Mouse (Mus musculus): ENCODE data around the gene Gpr171.
"Not testable (repeated sequence)": the region's sequence is repeated elsewhere in the genome, so short reads cannot be mapped to it uniquely, and the experiment has no call there.

Gpr171 gene

GRCm38 (mm10) chr3:59113973-59114517, 12.4 kb upstream of the Gpr171 start:
- DNase-seq (ENCODE audit: low spot score): peak; percentile 35

GRCm38 (mm10) chr3:59113291-59113690, 11.7 kb upstream of the Gpr171 start:
- DNase-seq (ENCODE audit: low spot score): not testable (repeated sequence)

- no peak for DNase-seq (ENCODE audit: low spot score)
These were observed 10.3 kb upstream of the Gpr171 start for GRCm38 (mm10) chr3:59111944-59112343.

GRCm38 (mm10) chr3:59109834-59110233, 8.2 kb upstream of the Gpr171 start:
- not testable (repeated sequence) for DNase-seq (ENCODE audit: low spot score)

- no peak for DNase-seq (ENCODE audit: low spot score)
These were observed 5.8 kb upstream of the Gpr171 start for GRCm38 (mm10) chr3:59107439-59107838.

GRCm38 (mm10) chr3:59104462-59104861, 2.8 kb upstream of the Gpr171 start:
- DNase-seq (ENCODE audit: low spot score): no peak

- no peak for DNase-seq (ENCODE audit: low spot score)
These were observed 525 bp upstream of the Gpr171 start for GRCm38 (mm10) chr3:59102146-59102545.

DNA sequence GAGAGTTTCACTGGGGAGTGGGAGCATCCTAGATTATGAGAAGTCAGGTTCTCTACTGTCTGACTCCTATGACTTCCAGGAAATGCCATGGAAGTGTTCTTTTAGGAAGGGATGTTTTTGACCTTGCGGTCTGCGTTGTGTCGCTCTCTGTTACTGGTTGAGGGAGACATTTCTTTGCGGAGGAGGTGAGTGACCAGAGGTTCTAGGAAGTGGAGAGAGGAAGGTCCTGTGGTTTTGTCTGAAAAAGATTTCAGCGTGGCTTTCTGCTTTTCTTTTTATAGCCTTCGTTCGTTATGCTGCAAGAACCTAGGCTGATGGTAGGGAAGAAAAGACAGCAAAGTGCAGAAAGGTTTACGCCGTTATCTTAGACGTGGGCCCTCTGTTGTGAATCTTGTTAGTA, 3.1 kb downstream of the Gpr171 start:
- no peak for DNase-seq (ENCODE audit: low spot score)

- DNase-seq (ENCODE audit: low spot score): no peak
These were observed 4.2 kb downstream of the Gpr171 start for GRCm38 (mm10) chr3:59097421-59097820.

- no peak for DNase-seq (ENCODE audit: low spot score)
These were observed 8.9 kb downstream of the Gpr171 start for GRCm38 (mm10) chr3:59092702-59093101.

DNA sequence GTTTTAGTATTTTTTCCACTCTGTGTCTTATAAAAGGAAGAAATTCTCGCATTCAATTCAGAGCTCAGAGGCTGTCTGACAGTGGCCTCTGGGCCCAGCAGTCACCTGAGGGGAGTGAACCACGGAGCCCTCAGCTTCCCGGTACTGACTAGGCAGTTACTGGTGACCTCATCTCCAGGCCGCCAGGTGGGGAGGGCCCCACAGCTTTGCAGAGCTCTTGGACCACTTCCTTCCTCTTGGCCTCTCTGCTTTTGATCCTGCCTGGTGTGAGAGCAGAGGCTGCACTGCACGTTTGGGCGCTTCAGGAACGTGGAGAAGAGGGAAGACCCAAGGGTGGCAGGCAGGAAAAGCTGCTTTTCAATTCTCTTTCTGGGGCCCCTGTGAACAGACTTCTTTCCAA, 20.7 kb downstream of the Gpr171 start:
- DNase-seq (ENCODE audit: low spot score): no peak

DNA sequence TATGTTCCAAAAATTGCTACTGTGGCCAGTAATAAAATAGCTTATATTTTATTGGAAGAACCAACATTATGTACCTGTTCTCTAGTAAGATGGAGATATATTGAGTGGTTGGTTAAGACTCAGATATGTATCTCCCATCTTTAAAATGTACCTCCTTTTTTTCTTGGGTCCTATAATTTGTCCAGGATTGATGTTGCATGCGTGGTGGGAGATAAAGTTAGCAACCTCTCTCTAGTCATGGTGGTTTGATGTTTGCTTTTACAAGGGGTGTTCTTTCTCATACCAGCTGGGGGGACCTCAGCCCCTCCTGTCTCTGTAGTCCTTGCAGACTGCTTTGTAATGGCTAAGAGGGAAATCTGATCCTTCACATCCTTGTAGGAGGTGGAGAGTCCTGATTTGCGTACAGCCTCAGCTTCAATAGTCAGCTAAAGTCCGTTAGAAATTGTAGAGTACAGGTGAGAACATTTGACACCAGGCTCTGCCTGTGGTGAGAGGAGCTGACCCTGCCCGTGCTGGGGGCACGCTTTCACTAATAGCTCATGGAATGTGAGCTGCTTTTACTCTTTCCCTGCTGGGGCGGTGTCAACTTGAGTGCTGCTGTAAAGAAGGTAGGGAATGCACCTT, 21.2 kb downstream of the Gpr171 start:
- no peak for DNase-seq (ENCODE audit: low spot score)

DNA sequence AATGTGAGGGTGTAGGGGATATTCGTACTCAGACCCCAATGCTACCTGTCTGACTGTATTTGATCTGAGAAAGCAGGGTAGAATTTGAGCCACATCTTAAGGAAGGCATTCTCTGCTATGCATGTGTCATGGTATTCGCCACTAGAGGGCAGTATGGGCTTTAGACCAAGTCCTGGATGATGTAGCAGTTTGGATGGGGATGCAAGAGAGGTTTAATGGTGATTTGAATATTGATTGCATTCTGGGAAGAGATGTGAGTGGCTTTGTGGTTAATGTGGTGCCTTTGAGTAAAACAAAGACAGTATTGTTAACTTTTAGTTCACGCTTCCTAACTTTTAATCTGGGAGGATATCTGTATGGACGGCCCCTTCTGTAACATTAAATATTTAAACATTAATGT, 22.3 kb downstream of the Gpr171 start:
- DNase-seq (ENCODE audit: low spot score): peak; percentile 58

DNA sequence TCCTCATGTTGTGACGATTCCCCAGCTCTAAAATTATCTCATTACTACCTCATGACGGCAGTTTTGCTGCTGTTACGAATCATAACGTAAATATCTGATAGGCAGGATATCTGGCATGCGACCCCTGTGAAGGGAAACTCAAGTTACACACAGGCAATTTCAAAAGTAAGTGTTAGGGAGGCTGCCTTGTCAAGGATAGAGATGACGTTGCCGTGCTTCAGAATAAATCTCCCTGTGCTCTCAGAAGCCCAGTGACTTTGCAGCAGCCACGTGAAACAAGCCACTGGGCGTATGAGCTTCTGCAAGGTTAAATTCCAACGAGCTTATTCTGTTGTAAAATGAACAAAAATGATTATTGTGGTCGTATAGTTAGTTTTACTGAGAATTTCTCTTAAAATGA, 23.0 kb downstream of the Gpr171 start:
- DNase-seq (ENCODE audit: low spot score): no peak

- no peak for DNase-seq (ENCODE audit: low spot score)
These were observed 24.3 kb downstream of the Gpr171 start for GRCm38 (mm10) chr3:59077278-59077677.

DNA sequence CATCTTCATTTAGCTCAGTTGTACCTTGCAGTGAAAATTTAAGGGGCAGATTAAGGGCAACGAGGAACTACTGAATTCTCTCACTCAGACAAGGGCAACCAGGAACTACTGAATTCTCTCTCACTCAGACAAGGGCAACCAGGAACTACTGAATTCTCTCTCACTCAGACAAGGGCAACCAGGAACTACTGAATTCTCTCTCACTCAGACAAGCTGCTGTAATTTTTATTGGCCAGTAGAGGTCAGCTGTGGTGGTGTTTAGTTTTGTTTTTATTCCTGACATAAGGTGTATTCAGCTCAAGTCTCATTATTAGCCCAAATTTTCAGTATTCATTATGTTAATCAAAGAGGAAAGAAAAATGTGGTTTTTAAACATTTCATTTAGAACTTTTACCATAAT, 32.5 kb downstream of the Gpr171 start:
- DNase-seq (ENCODE audit: low spot score): not testable (repeated sequence)

DNA sequence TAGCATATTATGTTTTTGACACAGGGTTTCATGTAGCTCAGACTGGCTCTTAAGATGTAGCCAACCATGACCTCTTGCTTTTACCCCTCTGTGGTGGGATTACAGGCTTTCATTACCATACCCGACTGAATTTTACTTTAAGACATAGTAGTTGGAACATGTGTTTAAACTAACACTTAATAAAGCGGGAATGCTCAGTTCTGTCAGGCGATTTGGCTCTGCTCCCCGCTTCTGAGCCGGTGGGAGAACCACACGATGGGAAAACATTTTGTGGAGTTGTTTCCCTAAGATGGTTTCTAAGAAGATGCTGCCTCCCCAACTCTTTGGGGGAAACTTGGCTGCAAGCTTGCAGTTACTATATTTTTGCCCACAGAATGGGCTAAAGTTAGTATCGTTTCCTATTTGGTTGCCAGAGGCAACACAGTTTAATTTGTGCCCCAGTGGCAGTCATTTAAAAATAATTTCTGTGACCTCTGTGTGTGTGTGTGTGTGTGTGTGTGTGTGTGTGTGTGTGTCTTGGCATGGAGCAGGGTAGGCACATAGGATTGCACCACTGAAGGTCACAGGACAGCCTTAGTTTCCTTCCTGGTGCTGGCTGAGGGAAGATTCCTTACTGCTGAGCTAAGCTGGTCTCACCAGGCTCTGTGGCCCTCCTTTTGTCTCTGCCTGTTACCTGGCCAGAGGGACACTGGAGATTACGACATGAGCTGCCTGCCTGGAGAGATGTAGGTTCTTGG, 34.9 kb downstream of the Gpr171 start:
- DNase-seq (ENCODE audit: low spot score): no peak

DNA sequence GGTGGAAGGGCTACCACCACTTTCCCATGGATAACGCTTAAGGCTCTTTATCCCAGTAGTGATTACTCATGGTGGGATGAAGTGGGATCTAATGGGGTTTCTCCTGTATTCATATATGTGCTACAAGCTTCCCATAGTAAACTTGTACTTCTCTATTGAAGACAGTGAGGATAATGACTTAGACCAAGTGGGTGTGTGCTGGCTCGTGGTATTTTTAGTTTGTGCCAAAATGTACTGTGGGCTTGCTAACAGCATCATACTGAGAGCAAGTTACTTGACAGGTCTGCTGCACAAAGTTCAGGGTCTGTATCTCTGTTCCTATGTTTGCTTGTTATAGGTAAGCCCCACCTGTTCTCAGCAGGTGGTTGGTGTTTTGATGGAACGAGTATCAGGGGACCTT, 35.7 kb downstream of the Gpr171 start:
- DNase-seq (ENCODE audit: low spot score): no peak

DNA sequence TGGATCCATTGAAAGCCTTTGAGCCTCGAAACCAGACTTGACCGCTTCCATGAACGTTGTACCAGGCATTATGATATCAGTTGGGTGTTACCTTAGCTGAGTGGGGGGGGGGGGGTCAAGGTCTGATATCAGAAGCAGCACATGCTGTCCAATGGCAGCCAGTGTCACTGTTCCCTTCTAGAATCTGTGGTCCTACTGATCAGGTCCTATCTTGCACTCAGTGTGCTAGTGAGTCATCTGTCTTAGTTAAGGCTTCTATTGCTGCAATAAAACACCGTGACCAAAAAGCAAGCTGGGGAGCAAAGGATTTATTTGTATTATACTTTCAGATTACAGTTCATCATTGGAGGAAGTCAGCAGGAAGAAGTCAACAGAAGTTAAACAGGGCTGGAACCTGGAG, 38.2 kb downstream of the Gpr171 start:
- no peak for DNase-seq (ENCODE audit: low spot score)

DNA sequence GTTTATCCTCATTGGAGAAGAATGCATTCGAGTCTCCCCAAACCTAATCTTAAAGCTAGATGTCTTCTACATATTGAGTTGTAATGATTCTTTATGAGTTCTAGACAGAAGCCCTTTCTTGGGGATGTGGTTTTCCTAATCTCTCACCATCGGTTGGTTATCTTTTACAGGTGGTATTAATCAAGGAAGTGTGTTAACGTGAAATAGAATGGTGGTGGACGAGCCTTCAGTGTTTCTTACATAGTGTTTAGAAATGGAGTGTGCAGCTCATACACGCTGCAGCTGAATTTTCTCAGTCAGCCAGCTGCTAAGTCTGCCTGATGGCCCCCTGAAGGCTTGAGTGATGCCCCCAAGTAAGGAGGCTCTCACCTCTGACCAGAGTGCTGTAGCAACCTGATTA, 39.5 kb downstream of the Gpr171 start:
- DNase-seq (ENCODE audit: low spot score): no peak

DNA sequence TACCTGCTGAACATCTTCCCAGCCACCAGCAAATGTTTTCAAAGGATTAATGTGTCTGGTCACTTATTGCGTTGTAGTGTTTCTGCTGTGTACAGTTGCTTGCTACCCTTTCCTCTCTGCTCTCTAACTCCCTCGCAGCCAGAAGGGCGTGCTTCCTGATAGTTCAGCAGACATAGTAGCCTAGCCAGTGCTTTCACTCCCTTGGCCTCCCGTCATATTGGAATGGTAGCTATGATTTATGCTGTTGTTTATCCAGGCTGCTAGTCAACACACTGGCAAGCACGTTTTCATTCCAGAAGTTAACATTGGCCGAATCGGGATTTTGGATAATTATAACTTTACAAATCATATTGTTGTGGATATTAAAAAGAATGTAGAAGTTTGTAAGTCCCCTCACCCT, 41.5 kb downstream of the Gpr171 start:
- peak; percentile 31 for DNase-seq (ENCODE audit: low spot score)

DNA sequence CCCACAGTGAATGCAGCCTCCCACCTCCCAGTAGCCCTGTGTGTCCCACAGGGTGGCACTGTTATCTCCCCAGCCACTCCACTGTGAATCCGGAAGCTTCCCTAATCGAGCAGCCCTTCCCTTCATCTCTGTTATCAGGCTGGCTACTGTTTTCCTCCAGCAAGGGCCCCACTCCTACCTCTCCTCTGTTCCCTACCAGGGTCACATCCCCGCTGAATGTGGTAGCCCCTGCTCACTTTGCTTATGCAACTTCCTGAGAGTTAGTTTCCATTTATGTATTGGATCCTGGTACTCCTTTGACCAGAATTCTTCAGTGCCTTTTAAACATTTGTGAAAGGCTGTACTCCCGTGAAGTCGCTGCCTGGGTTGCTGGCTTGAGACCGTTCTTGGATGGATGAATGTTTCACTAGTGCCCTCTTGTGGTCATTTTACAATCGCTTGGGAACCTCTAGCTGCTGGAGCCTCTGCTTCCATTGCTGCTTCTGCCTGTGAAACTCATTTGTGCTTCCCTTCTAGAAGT, 42.5 kb downstream of the Gpr171 start:
- DNase-seq (ENCODE audit: low spot score): peak; percentile 57

DNA sequence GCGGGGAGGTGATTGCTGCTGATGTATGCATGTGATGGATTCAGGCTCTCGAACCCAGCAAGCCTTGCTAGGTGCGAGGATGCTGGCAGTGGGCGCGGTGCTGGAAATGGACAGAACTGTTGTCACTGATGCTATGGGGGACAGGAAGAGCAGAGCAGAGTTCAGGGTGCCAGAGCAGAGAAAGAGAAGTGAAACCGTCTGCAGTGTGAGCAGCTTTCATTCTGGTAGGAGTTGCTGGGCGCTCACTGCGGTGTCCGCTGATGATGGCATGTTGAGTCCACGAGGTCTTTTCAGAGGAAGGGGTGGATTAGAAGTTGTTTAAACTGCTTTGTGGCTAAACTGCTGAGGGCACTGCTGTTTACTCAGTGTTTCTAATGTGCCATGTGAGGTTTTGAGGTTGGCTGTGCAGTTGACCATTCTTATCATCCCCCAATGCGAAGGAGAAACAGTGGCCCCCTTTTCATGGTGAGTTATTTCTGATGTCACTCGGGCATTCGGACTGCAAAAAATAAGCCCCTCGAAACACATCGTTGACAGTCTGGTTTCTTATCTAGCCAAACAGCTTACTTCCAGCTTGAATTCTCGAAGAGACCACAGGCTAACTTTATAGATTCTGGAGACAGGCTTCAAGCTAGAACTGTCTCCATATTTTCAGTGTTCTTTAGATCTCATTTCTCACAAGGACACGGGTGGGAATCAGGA, 46.6 kb downstream of the Gpr171 start:
- no peak for DNase-seq (ENCODE audit: low spot score)
